Mouse (Mus musculus) liver, embryonic 14.5 days (tissue): ENCODE data around the gene Kng1. TPM values are rescaled to one million over a fixed set of nuclear protein-coding genes. Genes with fewer than 3 reads are reported as not detected.
"Not testable (repeated sequence)": the region's sequence is repeated elsewhere in the genome, so short reads cannot be mapped to it uniquely, and the experiment has no call there.

Experiments
- ATAC-seq: fragments of 200-750 bp; cut with Nextera tagmentation; 2 replicates; pipeline ENCODE4 v1.8.0; 2017; ENCODE audit warnings: moderate number of reproducible peaks, mild to moderate bottlenecking, moderate library complexity; ENCODE audit not compliant: insufficient read depth
- DNase-seq, 3 experiments: peaks; one replicate each; pipeline ENCODE4 v3.0.0-alpha.2; 2012 to 2013; ENCODE audit warnings: low read depth in 3 of 3, low spot score in 3 of 3
- H3K27ac ChIP-seq: fragments of 300-500 bp; sonication (generic); 2 replicates; pipeline ENCODE4 v1.5.1; 2014; ENCODE audit warnings: moderate library complexity, mild to moderate bottlenecking, control low read depth, inconsistent platforms
- H3K27me3 ChIP-seq: fragments of 300-500 bp; sonication (generic); 2 replicates; pipeline ENCODE4 v1.6.1; 2014; ENCODE audit warnings: mild to moderate bottlenecking, low read length, moderate library complexity; ENCODE audit not compliant: control insufficient read depth, insufficient read depth
- H3K36me3 ChIP-seq: fragments of 300-500 bp; sonication (generic); replicated peaks from 2 replicates; pipeline ENCODE4 v1.6.1; 2014; ENCODE audit warnings: low read depth; ENCODE audit not compliant: control insufficient read depth, insufficient read depth
- H3K4me1 ChIP-seq, 2 experiments: fragments of 200-500 bp in 1 of 2; fragments of 300-500 bp in 1 of 2; sonication (generic) in 1 of 2; replicated peaks; 2 replicates each; pipeline ENCODE4 v1.6.1; 2012 to 2014; ENCODE audit warnings: antibody characterized with exemption in 1 of 2, inconsistent platforms in 1 of 2, low read length in 1 of 2; ENCODE audit not compliant: control insufficient read depth in 2 of 2, insufficient read depth in 2 of 2
- H3K4me2 ChIP-seq: fragments of 300-500 bp; sonication (generic); 2 replicates; pipeline ENCODE4 v1.6.1; 2014; ENCODE audit warnings: low read depth, mild to moderate bottlenecking, control low read depth, moderate library complexity
- H3K4me3 ChIP-seq, 2 experiments: fragments of 200-500 bp in 1 of 2; fragments of 300-500 bp in 1 of 2; sonication (generic) in 1 of 2; 2 replicates each; pipeline ENCODE4 v1.5.1; 2012 to 2014; ENCODE audit warnings: low read depth in 2 of 2, low read length in 2 of 2, mild to moderate bottlenecking in 2 of 2, control low read depth in 1 of 2, inconsistent platforms in 1 of 2, moderate library complexity in 1 of 2; ENCODE audit not compliant: insufficient read depth in 1 of 2
- H3K9ac ChIP-seq: fragments of 300-500 bp; sonication (generic); replicated peaks from 2 replicates; pipeline ENCODE4 v1.6.1; 2014; ENCODE audit warnings: mild to moderate bottlenecking, control low read depth, moderate library complexity
- H3K9me3 ChIP-seq: fragments of 300-500 bp; sonication (generic); 2 replicates; pipeline ENCODE4 v1.6.1; 2016; ENCODE audit warnings: low read length, mixed read lengths; ENCODE audit not compliant: control insufficient read depth
- CTCF ChIP-seq: IDR thresholded peaks from 2 replicates; pipeline ENCODE4 v1.5.1; 2016; ENCODE audit warnings: antibody characterized with exemption, low read depth, control low read depth
- EP300 ChIP-seq: IDR thresholded peaks from 2 replicates; pipeline ENCODE4 v1.6.1; 2016; ENCODE audit warnings: antibody characterized with exemption, low read depth
- WGBS: fragments of 180-500 bp; shearing (Covaris S2); extraction: QIAGEN DNeasy Blood & Tissue Kit; methylation state at CpG from one replicate; pipeline ENCODE4 v1.1.7; 2014; ENCODE audit not compliant: insufficient replicate concordance; 5-methylcytosine and 5-hydroxymethylcytosine counted together
- polyA plus RNA-seq, 2 experiments: library from polyadenylated mRNA; depleted of rRNA in 1 of 2; stranded (reverse) in 1 of 2; unstranded in 1 of 2; fragments of >200 nt; fragmentation: Nextera tagmentation in 1 of 2; extraction: Ambion mirVana in 1 of 2; gene quantifications; 2 replicates each; pipeline versions ENCODE4 v1.2.1 to v1.2.3; 2012 to 2014

Kng1 gene
- polyA plus RNA-seq, 2 experiments = 225 to 583 TPM

- not testable (repeated sequence) for H3K27ac ChIP-seq, DNase-seq, ATAC-seq, H3K4me2 ChIP-seq, H3K4me1 ChIP-seq, H3K4me3 ChIP-seq, H3K27me3 ChIP-seq, H3K9me3 ChIP-seq, H3K9ac ChIP-seq, H3K36me3 ChIP-seq
- WGBS = 53% methylated on average over 8 of the region's 8 CpGs
These were observed 39.8 kb downstream of the Kng1 start for GRCm38 (mm10) chr16:23097290-23098104.

GRCm38 (mm10) chr16:23098105-23098452 is 40.4 kb downstream of the Kng1 start:
- H3K4me1 ChIP-seq, DNase-seq, H3K4me3 ChIP-seq, H3K4me2 ChIP-seq, H3K9ac ChIP-seq, H3K36me3 ChIP-seq, H3K9me3 ChIP-seq, ATAC-seq, H3K27me3 ChIP-seq, H3K27ac ChIP-seq: not testable (repeated sequence)
- 84% methylated on average over 1 of the region's 1 CpGs for WGBS

- Histone ChIP-seq H3K27ac (no peak overlapping the region), H3K9me3 (no peaks in the 10 kb centered on the region), H3K36me3 (no peaks in the 10 kb centered on the region), H3K4me2 (peak overlapping the region; percentile 52), H3K4me3 (peak overlapping the region in 1 of 2 experiments; percentile 31; a peak in 1 of 4 replicates), H3K9ac (no peak overlapping the region), H3K4me1 (peaks cover 6 to 8% of the 10 kb centered on the region in 2 experiments), H3K27me3 (peaks cover 4% of the 10 kb centered on the region; the same call in 1 of the 2 replicates)
- 26% methylated on average over 12 of the region's 12 CpGs for WGBS
- no peak for DNase-seq
- no peak for ATAC-seq
- no peak for TF ChIP-seq CTCF
- TF ChIP-seq EP300 = no peak
These were observed 42.0 kb downstream of the Kng1 start for GRCm38 (mm10) chr16:23099632-23100031.

GRCm38 (mm10) chr16:23100099-23100575 is 42.5 kb downstream of the Kng1 start:
- 5% methylated on average over 9 of the region's 9 CpGs for WGBS
- peak overlapping the region; percentile 23 to 31 for H3K4me3 ChIP-seq
- TF ChIP-seq CTCF (no peak), EP300 (no peak)
- peak overlapping the region; percentile 52 for H3K4me2 ChIP-seq
- peaks cover 6 to 8% of the 10 kb centered on the region in 2 experiments for H3K4me1 ChIP-seq
- ATAC-seq (no peak), DNase-seq (no peak)
- peaks cover 4% of the 10 kb centered on the region; the same call in 1 of the 2 replicates for H3K27me3 ChIP-seq
- no peak overlapping the region for H3K27ac ChIP-seq
- 0 out of 2 replicates have a peak overlapping the region, but pooled peaks have one; percentile 18 for H3K9ac ChIP-seq
- no peaks in the 10 kb centered on the region for H3K9me3 ChIP-seq
- no peaks in the 10 kb centered on the region for H3K36me3 ChIP-seq

GRCm38 (mm10) chr16:23100613-23101012 is 42.9 kb downstream of the Kng1 start:
- no peaks in the 10 kb centered on the region for H3K36me3 ChIP-seq
- peaks cover 6 to 8% of the 10 kb centered on the region in 2 experiments for H3K4me1 ChIP-seq
- peaks cover 4% of the 10 kb centered on the region; the same call in 1 of the 2 replicates for H3K27me3 ChIP-seq
- H3K27ac ChIP-seq = no peak overlapping the region
- ATAC-seq (peak; percentile 56), DNase-seq (no peak)
- TF ChIP-seq CTCF (no peak), EP300 (no peak)
- 5% methylated on average over 10 of the region's 10 CpGs for WGBS
- peak overlapping the region; percentile 23 to 31; a peak in 2 of 4 replicates for H3K4me3 ChIP-seq
- H3K9me3 ChIP-seq = no peaks in the 10 kb centered on the region
- H3K9ac ChIP-seq = no peak overlapping the region; the same call in 1 of the 2 replicates
- peak overlapping the region; percentile 52 for H3K4me2 ChIP-seq
